Mouse (Mus musculus): ENCODE results near the gene Zswim3. TPM values are rescaled to one million over a fixed set of nuclear protein-coding genes. Genes with fewer than 3 reads are reported as not detected.
A peak's percentile ranks its signal among the peaks of the same experiment; 100 is the strongest.

The Zswim3 gene
- total and polyA plus RNA-seq, 3 experiments = 4.7 to 5.9 TPM; not detected in 1

GRCm38 (mm10) chr2:164785481-164786387 lies 19.2 kb upstream of the Zswim3 start, which contains the start of gene Snx21 (continued):
- TF ChIP-seq TCF12 (IDR thresholded peaks at IDR 0.05; ENCODE audit: low read depth, low read length) (no peak), USF1 (IDR thresholded peaks at IDR 0.05; ENCODE audit: low read depth, low read length) (no peak), GATA1 (IDR thresholded peaks at IDR 0.05; ENCODE audit: low read depth, low read length) (no peak), EP300 (IDR thresholded peaks at IDR 0.05; ENCODE audit: low read depth in 1 of 2, low read length in 2 of 2) (no peak), MXI1 (IDR thresholded peaks at IDR 0.05; ENCODE audit: low read depth, low read length) (no peak; the same call in 1 of the 2 replicates), MYC (IDR thresholded peaks at IDR 0.05; ENCODE audit: low read depth, low read length) (no peak), MAZ (IDR thresholded peaks at IDR 0.05; ENCODE audit: low read depth, low read length) (0 out of 2 replicates have a peak, but pooled peaks have one; percentile 48), MAX (IDR thresholded peaks at IDR 0.05; ENCODE audit: low read length) (peak; percentile 44), CHD2 (IDR thresholded peaks at IDR 0.05; ENCODE audit: low read length) (no peak), ZNF384 (IDR thresholded peaks at IDR 0.05; ENCODE audit: low read depth, low read length) (no peak), ZKSCAN1 (IDR thresholded peaks at IDR 0.05; ENCODE audit: low read depth, low read length) (no peak), TAL1 (IDR thresholded peaks at IDR 0.05; ENCODE audit: low read length) (no peak), KAT2A (conservative IDR thresholded peaks at IDR 0.05; ENCODE audit: low read depth, low read length) (no peak), ZMIZ1 (IDR thresholded peaks at IDR 0.05; ENCODE audit: low read depth, low read length) (no peak), MYB (IDR thresholded peaks at IDR 0.05; ENCODE audit: low read depth, low read length) (no peak), BHLHE40 (IDR thresholded peaks at IDR 0.05; ENCODE audit: borderline replicate concordance, low read depth, low read length) (no peak)

GRCm38 (mm10) chr2:164786388-164786885 lies 18.5 kb upstream of the Zswim3 start:
- Histone ChIP-seq H3K27me3 (ENCODE audit: control insufficient read depth in 1 of 2, insufficient read depth in 2 of 2, low read length in 2 of 2) (no peaks in the 10 kb centered on the region), H3K4me3 (ENCODE audit: control insufficient read depth in 1 of 2, insufficient read depth in 1 of 2, low read depth in 2 of 2, low read length in 2 of 2) (peak overlapping the region; percentile 63 to 88), H3K27ac (ENCODE audit: control insufficient read depth, low read depth, low read length) (no peak overlapping the region; the same call in 1 of the 2 replicates), H3K36me3 (ENCODE audit: control insufficient read depth in 1 of 2, insufficient read depth in 2 of 2, low read length in 2 of 2) (peaks cover 0 to 5% of the 10 kb centered on the region in 2 experiments; a peak in 1 of 4 replicates), H3K9ac (ENCODE audit: control insufficient read depth, low read depth, low read length, poor library complexity, severe bottlenecking) (peak overlapping the region; percentile 66), H3K79me2 (ENCODE audit: control insufficient read depth, insufficient read depth, low read length, poor library complexity) (no peaks in the 10 kb centered on the region; the same call in 1 of the 2 replicates), H3K9me3 (replicated peaks; ENCODE audit: insufficient read depth, low read length) (no peaks in the 10 kb centered on the region), H3K4me1 (ENCODE audit: control insufficient read depth in 1 of 2, insufficient read depth in 2 of 2, low read length in 2 of 2) (peaks cover 3 to 9% of the 10 kb centered on the region in 2 experiments; a peak in 3 of 4 replicates)
- TF ChIP-seq MXI1 (IDR thresholded peaks at IDR 0.05; ENCODE audit: low read depth, low read length) (no peak), MYC (IDR thresholded peaks at IDR 0.05; ENCODE audit: low read depth, low read length) (no peak), ZC3H11A (IDR thresholded peaks at IDR 0.05; ENCODE audit: low read depth, low read length) (no peak), BHLHE40 (IDR thresholded peaks at IDR 0.05; ENCODE audit: borderline replicate concordance, low read depth, low read length) (no peak), ZMIZ1 (IDR thresholded peaks at IDR 0.05; ENCODE audit: low read depth, low read length) (no peak), SIN3A (IDR thresholded peaks at IDR 0.05; ENCODE audit: low read length) (peak; percentile 1; the same call in 1 of the 2 replicates), USF2 (IDR thresholded peaks at IDR 0.05; ENCODE audit: borderline replicate concordance in 1 of 2, insufficient read depth in 1 of 2, low read depth in 1 of 2, low read length in 2 of 2) (no peak)
- no peak for DNase-seq (ENCODE audit: low read depth, low spot score)

Measured in MEL (cell line).